Mouse (Mus musculus) CH12.LX (cell line): ENCODE measurements around the gene Slc7a6. TPM values are rescaled to one million over a fixed set of nuclear protein-coding genes. Genes with fewer than 3 reads are reported as not detected.

ENCODE experiments used
- DNase-seq: peaks from one replicate; pipeline ENCODE4 v3.0.0-alpha.2; 2013; ENCODE audit errors: extremely low read depth
- H3K27ac ChIP-seq: 2 replicates; pipeline ENCODE4 v1.5.1; 2012; ENCODE audit warnings: low read depth, mild to moderate bottlenecking, control low read depth, moderate library complexity; ENCODE audit not compliant: insufficient read depth
- H3K27me3 ChIP-seq: replicated peaks from 2 replicates; pipeline ENCODE3; 2012; ENCODE audit warnings: inconsistent platforms
- H3K36me3 ChIP-seq, 2 experiments: replicated peaks in 1 of 2; 2 replicates each; pipeline versions ENCODE3 to v1.6.1; 2012; ENCODE audit warnings: inconsistent platforms in 1 of 2, low read length in 1 of 2, mild to moderate bottlenecking in 1 of 2, mixed read lengths in 1 of 2, moderate library complexity in 1 of 2; ENCODE audit not compliant: control insufficient read depth in 1 of 2, insufficient read depth in 1 of 2
- H3K4me1 ChIP-seq, 2 experiments: 2 replicates each; pipeline ENCODE4 v1.6.1; 2012; ENCODE audit warnings: inconsistent platforms in 1 of 2, moderate library complexity in 1 of 2; ENCODE audit not compliant: insufficient read depth in 2 of 2, control insufficient read depth in 1 of 2
- H3K4me2 ChIP-seq: 2 replicates; pipeline ENCODE4 v1.6.1; 2012; ENCODE audit warnings: low read depth, mild to moderate bottlenecking, control low read depth; ENCODE audit not compliant: poor library complexity, insufficient read depth, severe bottlenecking
- H3K4me3 ChIP-seq, 3 experiments: fragments of 150-350 bp in 1 of 3; sonication (generic) in 1 of 3; replicated peaks in 1 of 3; 2 replicates each; pipeline versions ENCODE3 to v1.5.1; 2011 to 2012; ENCODE audit warnings: low read depth in 2 of 3, low read length in 2 of 3, mild to moderate bottlenecking in 2 of 3, moderate library complexity in 2 of 3, control low read depth in 1 of 3, improper control_type of control experiment in 1 of 3, inconsistent platforms in 1 of 3, mixed read lengths in 1 of 3; ENCODE audit not compliant: poor library complexity in 1 of 3
- H3K79me2 ChIP-seq: replicated peaks from 2 replicates; pipeline ENCODE4 v1.6.1; 2012; ENCODE audit warnings: mild to moderate bottlenecking, moderate library complexity; ENCODE audit not compliant: control insufficient read depth, poor library complexity, insufficient read depth, severe bottlenecking; ENCODE audit errors: extremely low read depth
- H3K9ac ChIP-seq: 2 replicates; pipeline ENCODE4 v1.6.1; 2012; ENCODE audit warnings: low read depth, mild to moderate bottlenecking, control low read depth, moderate library complexity; ENCODE audit not compliant: insufficient read depth
- H3K9me3 ChIP-seq: replicated peaks from 2 replicates; pipeline ENCODE3; 2012; ENCODE audit warnings: low read length, inconsistent platforms, mixed read lengths
- CHD1 ChIP-seq: IDR thresholded peaks from 2 replicates; pipeline ENCODE4 v1.6.1; 2012; ENCODE audit warnings: low read depth, low read length, improper control_type of control experiment, inconsistent platforms
- CHD2 ChIP-seq: IDR thresholded peaks from 2 replicates; pipeline ENCODE4 v1.6.1; 2011; ENCODE audit warnings: low read length, improper control_type of control experiment
- CTCF ChIP-seq, 2 experiments: IDR thresholded peaks in 1 of 2; conservative IDR thresholded peaks in 1 of 2; 2 replicates each; pipeline ENCODE4 v1.5.1; 2011 to 2012; ENCODE audit warnings: low read depth in 2 of 2, low read length in 2 of 2, improper control_type of control experiment in 1 of 2, inconsistent platforms in 1 of 2, mild to moderate bottlenecking in 1 of 2, moderate library complexity in 1 of 2
- GABPA ChIP-seq: IDR thresholded peaks from 2 replicates; pipeline ENCODE4 v1.6.1; 2012; ENCODE audit warnings: low read depth, low read length, improper control_type of control experiment, inconsistent platforms; ENCODE audit not compliant: insufficient replicate concordance
- HCFC1 ChIP-seq: IDR thresholded peaks from 2 replicates; pipeline ENCODE4 v1.6.1; 2012; ENCODE audit warnings: low read depth, mild to moderate bottlenecking, inconsistent platforms, low read length, improper control_type of control experiment
- MAX ChIP-seq: IDR thresholded peaks from 2 replicates; pipeline ENCODE4 v1.6.1; 2011; ENCODE audit warnings: low read length, improper control_type of control experiment
- MEF2A ChIP-seq: IDR thresholded peaks from 2 replicates; pipeline ENCODE4 v1.6.1; 2014; ENCODE audit warnings: low read depth, mild to moderate bottlenecking, inconsistent platforms, low read length, improper control_type of control experiment, borderline replicate concordance
- NRF1 ChIP-seq: IDR thresholded peaks from 2 replicates; pipeline ENCODE4 v1.6.1; 2014; ENCODE audit warnings: low read depth, mild to moderate bottlenecking, inconsistent platforms, low read length, improper control_type of control experiment, moderate library complexity
- POLR2A ChIP-seq: IDR thresholded peaks from 2 replicates; pipeline ENCODE4 v1.6.1; 2011; ENCODE audit warnings: low read depth, mild to moderate bottlenecking, improper control_type of control experiment, low read length
- POLR2AphosphoS2 ChIP-seq: IDR thresholded peaks from 2 replicates; pipeline ENCODE4 v1.6.1; 2011; ENCODE audit warnings: low read depth, low read length, improper control_type of control experiment
- RAD21 ChIP-seq: IDR thresholded peaks from 2 replicates; pipeline ENCODE4 v1.6.1; 2011; ENCODE audit warnings: low read depth, mild to moderate bottlenecking, low read length, improper control_type of control experiment, moderate library complexity
- SMC3 ChIP-seq: IDR thresholded peaks from 2 replicates; pipeline ENCODE4 v1.6.1; 2011; ENCODE audit warnings: low read depth, low read length, improper control_type of control experiment
- TBP ChIP-seq: conservative IDR thresholded peaks from 2 replicates; pipeline ENCODE4 v1.6.1; 2011; ENCODE audit warnings: low read depth, low read length, improper control_type of control experiment
- TCF12 ChIP-seq: IDR thresholded peaks from 2 replicates; pipeline ENCODE4 v1.6.1; 2014; ENCODE audit warnings: low read depth, mild to moderate bottlenecking, inconsistent platforms, low read length, improper control_type of control experiment
- USF1 ChIP-seq: IDR thresholded peaks from 2 replicates; pipeline ENCODE4 v1.6.1; 2014; ENCODE audit warnings: low read depth, mild to moderate bottlenecking, inconsistent platforms, low read length, improper control_type of control experiment
- USF2 ChIP-seq: conservative IDR thresholded peaks from 2 replicates; pipeline ENCODE4 v1.6.1; 2011; ENCODE audit warnings: low read depth, low read length, improper control_type of control experiment
- ZKSCAN1 ChIP-seq: IDR thresholded peaks from 2 replicates; pipeline ENCODE4 v1.6.1; 2012; ENCODE audit warnings: low read depth, inconsistent platforms, low read length, improper control_type of control experiment, borderline replicate concordance
- dilution Hi-C: fragments of 300-500 bp; cut with MboI; formaldehyde crosslinking; loops from 2 replicates; pipeline ENCODE4 v1.14.3; 2020; ENCODE audit warnings: low sequenced_read_pairs; ENCODE audit not compliant: extremely low pct_unique_long_range_greater_than_20kb, extremely low pct_ligation_motif_present
- in situ Hi-C: fragments of 300-500 bp; cut with MboI; formaldehyde crosslinking; loops from 3 replicates; pipeline ENCODE4 v1.14.3; 2019; ENCODE audit warnings: low sequenced_read_pairs, low pct_ligation_motif_present, low pct_unique_long_range_greater_than_20kb, mixed read lengths
- polyA plus RNA-seq: library from polyadenylated mRNA; unstranded; fragments of >175 nt; gene quantifications from 2 replicates; pipeline ENCODE4 v1.2.1, GENCODE M21; 2012; ENCODE audit warnings: low read depth; ENCODE audit not compliant: insufficient read length
- total RNA-seq, 2 experiments: library from RNA; depleted of rRNA; stranded (reverse); fragments of 300-350 nt in 1 of 2; fragments of >200 nt in 1 of 2; gene quantifications; 2 replicates each; pipeline ENCODE4 v1.2.3; 2012 to 2014

Gene Slc7a6
- total and polyA plus RNA-seq, 3 experiments, result 24.2 to 61.8 (median 32.6) TPM

DNA sequence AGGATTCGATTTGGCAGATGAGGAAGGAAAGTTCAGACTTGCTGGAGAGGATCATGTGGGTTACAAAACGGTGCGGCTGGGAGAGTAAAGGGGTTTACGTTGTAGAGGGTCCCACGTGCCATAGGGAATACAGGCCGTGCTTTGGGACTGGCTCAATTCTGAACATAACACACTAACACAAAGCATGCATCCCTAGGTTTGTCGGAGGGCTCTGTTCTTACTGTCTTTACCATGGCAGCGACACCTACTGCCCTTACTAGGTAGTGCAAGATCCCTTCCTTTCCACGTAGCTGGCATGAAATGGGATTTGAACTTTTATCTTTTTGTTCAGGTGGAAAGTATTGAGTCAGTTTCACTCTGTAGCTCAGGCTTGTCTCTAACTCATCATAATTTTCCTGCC lies 57.9 kb downstream of the Slc7a6 start:
- Histone ChIP-seq H3K4me1 (peaks cover 0 to 16% of the 10 kb centered on the region in 2 experiments; a peak in 2 of 4 replicates), H3K9me3 (no peaks in the 10 kb centered on the region), H3K4me3 (no peak overlapping the region), H3K27ac (no peak overlapping the region), H3K4me2 (no peak overlapping the region), H3K9ac (no peak overlapping the region), H3K36me3 (peaks cover 58 to 87% of the 10 kb centered on the region in 2 experiments)
- dilution Hi-C loops (no loop called here), in situ Hi-C loops (no loop called here)
- DNase-seq, result peak; percentile 61
- TF ChIP-seq NRF1 (no peak), RAD21 (peak; percentile 40), CTCF (conservative IDR thresholded peaks at IDR 0.05 in 1 of 2, IDR thresholded peaks at IDR 0.05 in 1 of 2; ENCODE audit: low read depth in 2 of 2, low read length in 2 of 2) (peak; percentile 76 to 97), CHD2 (no peak), TBP (no peak), USF2 (no peak), SMC3 (peak; percentile 75)
- TF ChIP-seq, all 38 proteins: peak for 3
- H3K27me3 ChIP-seq, result no peaks in the 10 kb centered on the region
- no peaks in the 10 kb centered on the region for H3K79me2 ChIP-seq

GRCm38 (mm10) chr8:106231536-106231935 lies 62.9 kb downstream of the Slc7a6 start:
- no peaks in the 10 kb centered on the region for H3K27me3 ChIP-seq
- no peaks in the 10 kb centered on the region for H3K9me3 ChIP-seq
- in situ Hi-C loops, result no loop called here
- no peaks in the 10 kb centered on the region for H3K79me2 ChIP-seq
- no peak overlapping the region for H3K4me2 ChIP-seq
- peaks cover 49 to 96% of the 10 kb centered on the region in 2 experiments for H3K36me3 ChIP-seq
- TF ChIP-seq TCF12, result no peak
- TF ChIP-seq MAX, result no peak
- TF ChIP-seq CHD1, result no peak
- no peak for TF ChIP-seq POLR2A
- no peak for TF ChIP-seq CTCF (conservative IDR thresholded peaks at IDR 0.05 in 1 of 2, IDR thresholded peaks at IDR 0.05 in 1 of 2; ENCODE audit: low read depth in 2 of 2, low read length in 2 of 2)
- TF ChIP-seq MEF2A, result no peak
- TF ChIP-seq GABPA, result no peak
- no peak for TF ChIP-seq USF1
- no peak for TF ChIP-seq ZKSCAN1
- no peak for TF ChIP-seq POLR2AphosphoS2
- no peak for TF ChIP-seq HCFC1
- dilution Hi-C loops, result no loop called here
- peaks cover 0 to 9% of the 10 kb centered on the region in 2 experiments; a peak in 1 of 4 replicates for H3K4me1 ChIP-seq
- H3K9ac ChIP-seq, result no peak overlapping the region
- no peak for DNase-seq
- no peak overlapping the region for H3K27ac ChIP-seq
- no peak overlapping the region for H3K4me3 ChIP-seq
